Mouse (Mus musculus): ENCODE results near the gene Tmem88b.
"Not testable (repeated sequence)": the region's sequence is repeated elsewhere in the genome, so short reads cannot be mapped to it uniquely, and the experiment has no call there.

Tmem88b gene

DNA sequence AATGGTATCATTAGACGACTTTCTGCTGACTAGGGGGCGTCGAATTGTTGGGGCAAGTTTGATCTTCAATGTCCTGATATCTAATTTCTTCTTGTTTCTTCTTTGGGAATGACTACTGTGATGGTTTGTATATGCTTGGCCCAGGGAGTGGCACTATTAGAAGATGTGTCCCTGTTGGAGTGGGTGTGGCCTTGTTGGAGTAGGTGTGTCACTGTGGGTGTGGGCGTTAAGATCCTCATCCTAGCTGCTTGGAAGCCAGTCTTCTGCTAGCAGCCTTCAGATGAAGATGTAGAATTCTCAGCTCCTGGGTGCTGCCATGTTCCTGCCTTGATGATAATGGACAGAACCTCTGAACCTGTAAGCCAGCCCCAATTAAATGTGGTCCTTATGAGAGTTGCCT lies 3.2 kb upstream of the Tmem88b start:
- in situ Hi-C loops (cut with MboI, MseI) = not testable (repeated sequence)

DNA sequence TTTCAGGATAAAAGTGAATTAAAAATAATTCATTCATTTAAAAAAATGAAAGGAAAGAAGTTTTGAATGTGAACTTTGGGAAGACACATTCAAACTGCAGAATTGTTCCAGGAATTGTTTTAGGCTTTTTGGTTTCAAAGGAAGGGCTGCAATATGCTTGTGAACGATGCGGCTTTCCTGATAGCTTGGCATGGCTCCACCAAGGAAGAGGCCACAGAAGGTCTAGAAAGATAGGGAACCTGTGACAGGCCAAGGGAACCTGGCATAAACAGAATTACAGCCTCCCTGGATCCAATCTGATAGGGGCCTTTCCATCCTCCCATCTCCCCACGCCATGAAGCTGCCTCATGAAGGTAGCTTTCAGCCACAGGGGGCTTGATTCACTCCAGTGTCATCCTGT lies 2.6 kb upstream of the Tmem88b start:
- in situ Hi-C loops (cut with MboI, MseI) = no loop called here

DNA sequence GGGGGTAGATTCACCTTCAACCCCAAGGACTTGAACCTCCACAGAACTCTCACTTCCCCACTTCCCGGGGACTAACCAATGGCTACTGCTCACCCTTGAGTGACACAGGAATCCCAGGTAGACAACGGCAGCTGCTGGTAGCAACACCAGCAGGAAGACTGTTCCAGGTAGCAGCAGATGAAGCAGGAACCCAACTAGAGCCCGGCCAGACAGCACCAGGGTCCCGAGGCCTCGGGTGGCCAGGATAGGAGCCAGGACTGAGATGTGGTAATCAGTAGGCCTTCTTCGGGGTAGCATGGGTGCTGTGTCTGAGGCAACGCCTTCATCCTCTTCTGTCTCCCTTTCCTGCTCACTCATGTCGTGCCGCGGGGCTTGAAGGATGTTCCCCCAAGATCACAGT lies 428 bp downstream of the Tmem88b start:
- in situ Hi-C loops (cut with MboI, MseI) = no loop called here

DNA sequence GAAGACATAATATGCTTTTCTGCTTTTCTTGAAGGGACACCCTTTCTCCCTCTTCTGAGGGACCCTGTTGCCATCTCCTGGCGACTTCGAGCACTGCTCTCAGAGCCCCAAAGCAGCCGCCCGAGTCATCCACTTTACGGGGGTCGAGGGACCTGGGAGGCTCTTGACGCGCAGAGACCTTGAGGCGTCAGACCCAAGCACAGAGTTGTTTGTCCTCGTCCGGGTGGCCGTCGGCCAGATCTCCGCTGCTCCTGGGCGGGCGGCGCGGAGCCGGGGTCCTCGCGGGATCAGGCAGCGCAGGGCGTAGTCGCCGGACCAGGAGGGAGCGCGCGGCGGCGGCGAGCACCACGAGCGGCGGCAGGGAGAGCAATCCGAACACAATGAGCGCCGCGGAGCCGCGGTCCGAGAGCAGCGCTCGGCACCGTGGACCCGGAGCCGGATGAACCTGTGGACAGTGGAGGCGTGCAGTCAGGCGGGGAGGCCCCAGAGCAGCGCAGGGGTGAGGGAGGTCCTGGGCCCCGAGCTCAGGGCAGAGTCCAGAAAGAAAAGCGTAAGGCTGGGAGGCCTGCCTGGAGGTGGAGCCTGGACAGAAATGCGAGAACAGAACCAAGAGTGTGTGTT lies 1.5 kb downstream of the Tmem88b start:
- in situ Hi-C loops (cut with MboI, MseI) = no loop called here

DNA sequence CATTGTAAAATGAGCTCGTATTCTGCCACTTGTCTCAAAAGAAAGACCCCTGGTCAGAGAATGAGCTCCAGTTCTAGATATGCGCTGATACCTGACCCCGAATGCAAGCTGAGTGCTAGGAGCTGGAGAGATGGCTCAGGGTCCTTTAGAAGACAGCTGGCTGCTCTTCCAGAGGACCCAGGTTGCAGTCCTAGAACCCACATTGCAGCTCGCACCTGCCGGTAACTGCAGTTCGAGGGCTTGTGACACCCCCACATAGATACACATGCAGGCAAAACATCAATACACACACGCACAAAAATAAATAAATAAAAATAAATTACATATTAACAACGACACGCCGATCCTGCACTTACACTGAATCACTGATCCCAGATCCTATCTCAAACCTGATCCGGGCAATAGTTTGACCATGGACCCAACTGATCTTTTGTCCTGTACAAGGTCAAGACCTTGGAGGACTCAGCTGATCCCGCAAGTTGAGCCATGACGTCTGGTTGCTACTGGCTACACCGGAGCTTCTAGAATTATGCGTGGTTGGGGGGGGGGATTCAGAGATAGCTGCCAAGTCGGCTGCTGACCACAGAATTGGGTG lies 2.1 kb downstream of the Tmem88b start:
- in situ Hi-C loops (cut with MboI, MseI) = no loop called here

DNA sequence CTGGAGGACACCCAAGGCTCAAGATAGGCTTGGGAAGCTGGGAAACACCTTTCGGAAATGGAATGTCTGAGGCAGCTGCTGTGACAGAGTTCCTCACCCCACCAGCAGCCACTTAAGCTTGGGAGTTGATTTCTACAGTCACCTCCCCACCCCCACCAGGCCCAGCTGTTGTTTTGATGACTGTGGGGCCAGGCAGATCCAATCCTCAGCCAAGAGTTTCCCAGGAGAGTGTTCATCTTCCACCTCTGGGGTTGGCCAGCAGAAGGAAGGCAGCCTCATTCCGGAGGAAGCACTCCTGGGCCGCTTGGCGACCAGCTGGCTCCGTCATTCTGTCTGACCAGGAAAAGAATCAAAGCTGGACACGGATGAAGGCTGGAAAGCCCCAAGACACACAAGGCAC lies 4.8 kb downstream of the Tmem88b start:
- in situ Hi-C loops (cut with MboI, MseI) = no loop called here

DNA sequence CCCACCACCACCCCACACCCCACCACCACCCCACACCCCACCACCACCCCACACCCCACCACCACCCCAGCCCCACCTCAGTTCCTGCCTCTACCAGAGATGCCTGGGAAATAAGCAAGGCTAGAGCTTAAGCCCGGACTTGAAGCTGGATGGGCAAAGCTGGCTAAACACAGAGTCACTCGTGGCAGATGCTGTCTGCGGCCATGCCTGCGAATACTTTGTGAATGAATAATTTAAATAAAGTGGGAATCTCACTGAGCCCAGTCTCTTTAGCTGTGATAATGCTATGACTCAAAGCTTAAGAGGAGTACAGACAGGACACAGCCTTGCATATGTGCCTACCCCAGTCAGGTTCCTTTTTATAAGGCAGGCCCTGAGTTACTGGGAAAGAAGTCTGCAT lies 6.2 kb downstream of the Tmem88b start:
- in situ Hi-C loops (cut with MboI, MseI) = no loop called here

DNA sequence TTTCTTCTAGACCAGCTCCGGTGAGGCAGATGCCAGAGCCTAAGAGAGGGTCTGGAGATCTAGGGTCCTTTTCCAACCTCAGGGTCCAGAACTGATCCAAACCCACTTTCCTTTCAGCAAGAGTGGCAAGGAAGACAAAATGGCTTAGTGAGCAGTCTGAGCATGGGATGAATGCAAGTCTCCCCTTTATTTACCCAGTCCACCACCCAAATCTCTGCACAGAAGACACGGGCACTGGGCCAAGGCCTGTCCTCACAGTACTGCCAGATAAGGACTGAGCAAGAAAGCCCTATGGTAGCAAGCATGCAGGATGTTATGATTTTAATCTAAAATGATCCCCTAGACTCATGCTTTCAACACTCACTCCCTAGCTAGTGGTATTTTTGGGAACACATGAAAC lies 7.9 kb downstream of the Tmem88b start:
- in situ Hi-C loops (cut with MboI, MseI) = no loop called here

DNA sequence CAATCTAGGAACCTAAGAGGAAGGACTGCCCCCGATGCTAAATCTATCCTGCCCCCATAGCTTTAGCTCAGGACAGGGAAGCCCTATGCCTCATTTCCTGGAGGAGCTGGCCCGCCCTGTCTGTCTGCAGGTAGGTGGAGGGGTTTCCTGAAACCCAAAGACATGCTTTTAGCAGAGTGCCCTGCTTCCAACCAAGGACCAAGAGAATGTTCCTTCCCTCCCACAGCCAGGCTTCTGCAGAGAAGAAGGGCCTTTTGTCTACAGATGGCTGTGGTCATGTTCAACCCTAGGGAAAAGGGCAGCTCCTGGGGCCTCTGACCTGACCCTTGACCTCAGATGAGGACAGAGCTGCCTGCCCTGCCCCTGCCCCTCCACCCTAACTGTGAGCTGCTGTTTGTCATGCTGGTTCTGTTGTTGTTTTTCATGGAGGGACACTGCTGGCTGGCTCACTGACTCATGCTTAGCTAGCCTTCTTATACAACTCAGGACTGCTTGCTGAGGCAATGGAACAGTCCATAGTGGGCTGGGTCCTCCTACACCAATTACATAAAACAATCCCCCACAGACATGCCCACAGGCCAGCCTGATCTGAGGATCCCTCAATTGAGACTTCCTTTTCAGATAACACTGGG lies 8.9 kb downstream of the Tmem88b start:
- in situ Hi-C loops (cut with MboI, MseI) = no loop called here

DNA sequence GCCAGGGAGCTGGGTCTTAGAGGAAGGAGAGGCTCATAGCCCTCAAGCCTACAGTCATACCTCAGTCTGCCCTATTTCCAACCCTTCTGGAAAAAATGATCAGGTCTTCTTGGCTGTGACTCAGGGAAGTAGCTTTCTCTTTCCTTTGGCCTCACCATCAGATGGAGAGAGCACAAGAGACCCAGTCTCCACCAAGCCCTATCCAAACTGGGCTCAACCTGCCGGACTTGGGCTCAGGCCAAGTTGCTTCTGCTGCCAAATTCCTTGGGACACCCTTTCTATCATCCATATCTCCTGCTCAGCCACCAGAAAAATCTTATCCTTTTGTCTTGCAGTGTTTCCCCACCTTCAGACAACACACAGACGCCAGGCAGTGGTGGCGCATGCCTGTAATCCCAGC lies 9.8 kb downstream of the Tmem88b start:
- in situ Hi-C loops (cut with MboI, MseI) = no loop called here

DNA sequence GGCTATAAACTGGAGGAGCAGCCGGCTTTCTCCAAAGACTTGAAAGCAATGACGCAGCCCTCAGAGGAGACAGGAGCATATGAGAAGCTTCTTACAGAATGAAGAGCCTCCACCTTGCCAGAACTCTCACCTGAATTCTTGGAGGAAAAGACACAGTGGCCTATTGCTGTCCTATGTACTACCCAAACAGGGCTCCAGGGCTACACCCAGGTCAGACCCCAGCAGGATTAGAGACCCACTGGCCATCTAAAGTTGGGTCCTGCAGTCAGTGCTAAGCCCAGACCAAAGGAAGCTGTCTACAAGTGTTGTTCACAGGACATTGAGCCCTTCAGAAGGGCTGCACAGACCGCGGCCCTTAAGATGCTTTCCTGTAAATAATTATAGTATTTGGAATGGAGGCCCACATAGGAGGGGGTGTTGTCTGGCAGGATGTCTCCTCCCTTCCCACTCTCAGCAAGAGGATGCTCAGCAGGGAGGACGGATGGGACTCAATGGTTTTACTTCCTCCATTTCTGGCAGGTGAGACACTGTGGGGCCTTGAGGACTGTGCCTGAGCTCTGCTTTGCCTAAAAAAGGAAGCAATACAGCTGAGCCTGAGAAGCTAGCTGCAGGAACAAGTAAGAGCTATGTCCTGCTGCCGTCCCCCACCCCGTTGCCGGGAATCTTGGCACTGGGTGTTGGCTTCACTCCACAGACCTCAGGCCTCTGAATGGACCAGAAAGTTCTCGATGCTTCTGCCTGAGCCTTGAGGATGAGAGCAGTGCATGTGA lies 10.5 kb downstream of the Tmem88b start:
- in situ Hi-C loops (cut with MboI, MseI) = no loop called here

DNA sequence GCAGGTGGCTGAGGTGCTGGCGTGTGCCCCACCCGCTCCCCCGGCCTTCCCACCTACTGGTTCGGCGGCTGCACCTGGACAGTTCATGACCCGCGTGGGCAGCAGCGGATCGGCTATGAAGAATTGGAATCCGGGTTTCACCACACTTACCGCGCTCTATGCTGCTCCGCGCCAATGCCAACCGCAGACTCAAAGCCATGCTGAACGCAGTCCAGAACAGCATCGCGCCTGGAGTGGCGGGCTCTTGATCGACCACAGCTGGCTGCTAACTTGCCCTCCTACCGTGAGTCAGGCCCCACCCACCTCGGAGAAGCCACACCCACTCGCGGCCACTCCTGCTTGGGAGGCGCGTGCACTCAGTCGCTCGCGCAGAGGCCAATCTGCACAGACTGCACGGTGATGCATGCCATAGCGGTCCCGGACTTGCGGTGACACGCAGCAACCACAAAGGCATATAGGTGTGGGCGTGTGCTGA lies 11.4 kb downstream of the Tmem88b start, which contains the start of gene Vwa1:
TSS of gene Vwa1 (minus strand) at position 419 of the 475 bp plus-strand sequence.
- in situ Hi-C loops (cut with MboI, MseI) = no loop called here

DNA sequence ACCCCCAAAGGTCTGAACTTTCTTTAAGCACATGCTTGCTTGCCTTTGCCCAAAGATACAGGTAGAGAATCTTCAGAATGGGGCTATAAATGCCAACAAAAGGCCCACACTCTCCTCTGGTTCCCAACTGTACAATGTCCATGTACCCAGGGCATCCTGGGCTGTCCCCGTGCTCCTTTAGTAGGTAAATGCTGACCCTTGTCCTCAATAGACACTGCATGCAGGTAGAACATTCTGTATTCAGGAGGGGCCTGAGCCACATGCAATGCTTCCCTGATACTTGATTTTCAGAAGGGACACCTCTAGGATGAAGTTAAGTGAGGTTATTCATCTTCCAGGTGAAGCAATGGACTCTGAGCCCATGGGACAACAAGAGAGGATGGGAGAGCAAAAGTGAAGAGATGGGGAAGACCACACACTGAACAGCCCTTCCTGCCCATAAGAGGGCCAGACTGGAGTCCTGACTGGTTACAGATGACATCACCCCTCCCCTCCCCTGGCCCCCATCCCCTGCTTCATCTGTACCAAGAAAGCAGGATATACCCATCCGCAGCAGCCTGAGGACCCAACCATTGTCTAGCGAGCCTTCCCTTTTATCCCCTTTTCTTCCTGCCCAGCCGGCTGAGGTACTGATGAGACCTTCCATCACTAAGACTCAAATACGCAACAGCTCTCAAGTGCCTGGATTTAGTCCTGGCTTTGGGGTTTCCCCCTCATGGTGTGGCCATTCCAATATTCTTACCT lies 12.2 kb downstream of the Tmem88b start:
- in situ Hi-C loops (cut with MboI, MseI) = no loop called here

DNA sequence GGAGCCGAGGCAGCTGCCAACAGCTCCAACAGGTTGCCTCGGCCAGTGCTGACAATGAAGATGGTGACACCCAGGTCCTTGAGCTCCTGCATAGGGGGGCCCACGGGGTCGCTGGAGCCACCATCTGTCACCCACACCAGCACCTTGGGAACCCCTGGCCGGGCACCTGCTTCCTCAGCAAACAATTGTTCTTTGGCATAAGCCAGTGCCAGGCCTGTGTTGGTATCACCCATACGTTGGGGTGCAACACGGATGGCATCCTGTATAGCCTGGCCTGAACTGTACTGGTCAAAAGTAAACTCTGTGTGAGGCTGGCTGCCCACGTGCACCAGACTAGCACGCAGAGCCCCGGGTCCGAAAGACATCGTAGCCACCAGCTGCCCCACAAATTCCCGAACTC lies 12.9 kb downstream of the Tmem88b start:
- in situ Hi-C loops (cut with MboI, MseI) = no loop called here

DNA sequence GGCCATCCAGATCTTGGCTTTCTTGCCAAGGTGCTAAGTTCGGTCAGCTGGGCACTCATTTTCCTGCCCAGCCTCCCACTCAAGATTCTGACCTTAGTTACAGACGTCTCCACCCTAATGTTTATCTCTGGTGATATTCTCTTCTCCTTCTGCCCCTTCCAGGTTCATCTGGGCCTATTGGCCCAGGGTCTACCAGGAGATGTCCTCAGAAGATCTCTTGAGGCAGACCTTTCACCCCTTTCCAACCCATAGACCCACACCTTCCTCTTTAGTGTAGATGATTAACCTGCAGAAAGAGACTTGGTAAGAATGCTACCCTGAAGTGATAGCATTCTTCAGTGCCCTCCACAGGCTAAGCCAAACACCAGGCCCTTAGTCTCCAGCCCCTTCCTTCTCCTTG lies 14.0 kb downstream of the Tmem88b start:
- in situ Hi-C loops (cut with MboI, MseI) = no loop called here

DNA sequence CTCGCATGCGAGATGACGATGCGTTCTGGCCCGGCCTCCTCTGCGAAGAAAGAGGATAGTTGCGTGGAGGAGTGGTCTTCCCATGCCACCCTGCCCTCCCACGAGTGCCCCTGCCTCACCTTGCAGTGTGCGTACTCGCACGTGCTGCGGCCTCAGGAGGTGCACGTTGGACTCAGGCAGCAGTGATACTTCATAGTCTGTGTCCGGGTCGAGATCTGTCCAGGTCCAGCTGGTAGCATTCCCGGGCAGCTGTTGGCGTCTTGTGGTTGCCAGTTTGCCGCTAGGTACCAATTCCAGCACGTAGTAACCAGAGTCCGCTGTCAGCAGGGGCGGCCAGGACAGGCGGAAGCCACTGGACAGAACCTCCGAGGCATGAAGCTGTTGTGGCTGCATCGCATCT lies 15.0 kb downstream of the Tmem88b start:
- in situ Hi-C loops (cut with MboI, MseI) = no loop called here

DNA sequence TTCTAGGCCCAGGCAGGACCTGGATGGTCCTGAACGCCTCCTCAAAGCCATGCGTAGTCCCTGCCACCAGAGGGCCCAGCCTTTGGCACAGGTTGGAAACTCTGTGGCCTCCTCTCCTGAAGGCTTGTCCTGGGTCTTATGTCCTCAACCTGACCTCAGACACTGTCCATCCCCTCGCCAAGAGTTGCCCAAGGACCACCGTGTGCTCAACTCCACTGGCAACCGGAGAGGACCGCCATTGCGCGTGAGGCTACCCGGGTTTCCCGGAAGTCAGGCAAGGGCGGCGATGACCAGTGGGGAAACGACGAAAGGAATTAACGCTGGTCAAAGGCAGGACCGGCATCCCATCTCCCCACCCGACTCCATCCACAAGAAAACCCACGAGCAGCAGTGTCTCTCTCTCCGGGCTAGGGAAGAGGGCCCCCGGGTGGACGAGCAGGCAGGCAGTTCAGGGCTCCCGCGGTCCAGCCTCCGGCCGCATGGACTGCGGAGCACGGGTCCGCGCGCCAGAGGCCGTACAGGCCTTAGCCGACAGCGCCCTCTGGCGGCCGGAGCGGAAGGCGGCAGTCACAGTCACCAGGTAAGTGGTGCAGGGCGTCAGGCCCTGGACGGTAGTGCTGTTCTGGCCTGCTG lies 15.7 kb downstream of the Tmem88b start:
- in situ Hi-C loops (cut with MboI, MseI) = loop anchor here (5.0 kb wide), 1 partner anchor 48 kb away; no protein-coding TSS in a partner anchor

DNA sequence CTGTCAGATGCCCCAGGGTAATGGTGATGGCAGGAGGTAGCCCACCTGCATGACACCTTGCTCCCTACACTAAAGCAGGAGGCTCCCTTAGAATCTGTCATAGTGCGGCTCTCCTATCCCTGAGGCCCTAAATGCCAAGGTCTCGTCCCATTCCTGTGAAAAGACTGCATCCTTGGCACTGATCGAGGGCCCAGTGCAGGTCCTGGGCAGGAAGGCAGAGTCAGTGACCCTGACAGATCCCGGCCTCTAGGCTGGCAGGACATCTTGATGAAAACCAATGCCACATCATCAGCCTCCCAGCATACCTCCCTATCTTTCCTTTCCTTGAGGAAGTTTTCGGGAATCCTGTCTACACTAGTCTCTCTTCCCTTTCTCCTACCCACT lies 16.2 kb downstream of the Tmem88b start:
- in situ Hi-C loops (cut with MboI, MseI) = loop anchor here (5.0 kb wide), 1 partner anchor 47 kb away; no protein-coding TSS in a partner anchor

DNA sequence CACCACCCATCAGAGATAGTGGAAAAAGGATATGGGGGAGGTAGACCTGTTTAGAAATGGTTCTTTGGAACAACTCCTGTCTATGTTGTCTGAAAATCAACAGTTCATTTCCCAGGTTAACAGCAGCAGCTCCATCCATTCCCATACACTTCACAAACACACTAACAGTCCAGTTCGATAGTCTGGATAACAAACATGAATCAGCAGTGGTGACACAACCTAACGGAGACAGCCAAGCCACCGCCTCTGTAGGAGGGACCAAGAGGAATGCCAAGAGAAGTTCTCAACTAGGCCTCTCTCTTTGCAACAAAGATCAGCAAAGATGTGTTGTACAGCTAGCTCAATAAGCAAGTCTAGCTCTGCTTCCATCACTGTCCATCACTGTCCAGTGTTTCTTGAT lies 23.3 kb downstream of the Tmem88b start:
- in situ Hi-C loops (cut with MboI, MseI) = no loop called here

DNA sequence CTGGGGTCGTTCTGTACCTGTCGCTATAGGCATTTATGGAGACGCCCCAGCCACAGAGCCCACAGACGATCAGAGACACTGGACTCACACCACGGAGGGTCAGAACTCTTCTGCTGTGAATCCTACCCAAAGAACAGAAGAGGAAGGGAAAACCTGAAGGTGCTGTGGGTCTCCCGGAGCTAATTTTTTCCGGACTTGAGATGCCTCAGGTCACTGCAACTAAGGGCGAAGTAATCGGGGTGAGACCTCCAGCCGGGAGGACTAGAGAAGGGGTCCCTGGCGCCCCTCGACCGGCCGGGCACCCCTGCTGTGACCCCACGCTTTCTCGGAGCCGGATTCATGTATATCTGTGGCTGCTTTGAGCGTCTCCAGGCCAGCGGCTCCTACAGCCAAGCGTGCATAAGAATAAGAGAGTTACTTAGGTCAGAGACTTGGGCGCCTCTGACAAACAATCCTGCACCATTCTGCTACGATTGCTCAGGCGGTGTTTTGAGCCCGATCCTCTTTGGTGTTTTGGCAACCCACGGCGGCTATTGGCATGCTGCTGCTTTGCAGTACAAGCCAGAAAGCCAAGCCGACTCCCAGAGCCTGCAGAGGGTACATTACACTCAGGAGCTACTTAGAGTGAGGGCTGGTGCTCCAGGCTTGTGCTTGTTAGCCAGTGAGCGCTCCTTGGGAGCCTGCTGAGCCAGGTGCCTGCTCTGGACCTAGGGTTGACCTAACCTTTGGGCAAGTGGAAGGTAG lies 24.1 kb downstream of the Tmem88b start:
- in situ Hi-C loops (cut with MboI, MseI) = no loop called here
